In genomic region chr4:119072941-119073451, GRCm38 (mm10) we compare ENCODE assay signal across 10 mouse cellular contexts. TPM values are rescaled to one million over a fixed set of nuclear protein-coding genes. Genes with fewer than 3 reads are reported as not detected.
DNase-seq lines count a peak whose midpoint lies in the region; ATAC-seq lines count a peak whose summit lies in the region.
"Had no signal": no experiment of that assay in that cellular context is flagged by ENCODE, and none has a peak within 500 bp of the region (broad histone marks: within the 10 kb centered on the region; RNA-seq: fewer than 3 reads in every experiment).

No protein-coding gene starts in this region.

- H3K36me3 ChIP-seq in lung, embryonic 16.5 days (ENCODE audit: control insufficient read depth, insufficient read depth, low read length), result no peaks in the 10 kb centered on the region
- no peaks in the 10 kb centered on the region for H3K36me3 ChIP-seq in forebrain, embryonic 12.5 days (replicated peaks)
- no peaks in the 10 kb centered on the region for H3K36me3 ChIP-seq in limb, embryonic 13.5 days
- no peaks in the 10 kb centered on the region for H3K36me3 ChIP-seq in stomach, embryonic 14.5 days (ENCODE audit: control insufficient read depth, insufficient read depth, low read length)

- WGBS in lung, embryonic 16.5 days, result 21% methylated on average over 28 of the region's 28 CpGs
- WGBS in forebrain, embryonic 12.5 days, result 1% methylated on average over 25 of the region's 28 CpGs
- 2% methylated on average over 27 of the region's 28 CpGs for WGBS in limb, embryonic 13.5 days
- WGBS in stomach, embryonic 14.5 days, result 11% methylated on average over 28 of the region's 28 CpGs

- no peak for DNase-seq in lung, postnatal 10 days
- no peak for DNase-seq in adrenal gland, adult 8-10 months
- no peak for DNase-seq in thymus, adult 18-20 months
- no peak for DNase-seq in layer of hippocampus, postnatal 25 days (ENCODE audit: extremely low spot score in 1 of 2, low spot score in 1 of 2)
- DNase-seq: kidney, adult 11 months had no signal

- H3K9ac ChIP-seq in lung, embryonic 16.5 days (ENCODE audit: low read length), result peak overlapping the region; percentile 39; the same call in 1 of the 2 replicates
- 0 out of 2 replicates have a peak overlapping the region, but pooled peaks have one; percentile 8 for H3K9ac ChIP-seq in forebrain, embryonic 12.5 days
- peak overlapping the region; percentile 50 for H3K9ac ChIP-seq in limb, embryonic 13.5 days
- no peak overlapping the region for H3K9ac ChIP-seq in stomach, embryonic 14.5 days (replicated peaks; ENCODE audit: low read depth, low read length)

- peak overlapping the region; percentile 88 for H3K27ac ChIP-seq in lung, embryonic 16.5 days (ENCODE audit: low read length)
- 0 out of 2 replicates have a peak overlapping the region, but pooled peaks have one; percentile 56 for H3K27ac ChIP-seq in forebrain, embryonic 12.5 days
- H3K27ac ChIP-seq in limb, embryonic 13.5 days, result peak overlapping the region; percentile 91
- H3K27ac ChIP-seq in stomach, embryonic 14.5 days (ENCODE audit: low read length), result peak overlapping the region; percentile 88

- no peak overlapping the region for H3K4me3 ChIP-seq in lung, embryonic 16.5 days (ENCODE audit: low read length)
- H3K4me3 ChIP-seq in forebrain, embryonic 12.5 days (replicated peaks), result peak overlapping the region; percentile 20
- peak overlapping the region; percentile 21 for H3K4me3 ChIP-seq in limb, embryonic 13.5 days
- H3K4me3 ChIP-seq in stomach, embryonic 14.5 days (ENCODE audit: low read depth, low read length), result peak overlapping the region; percentile 16; the same call in 1 of the 2 replicates

- peak; percentile 90 for ATAC-seq in lung, embryonic 16.5 days (ENCODE audit: low read depth)
- peak; percentile 70 for ATAC-seq in forebrain, embryonic 12.5 days (ENCODE audit: low FRiP score)
- peak; percentile 91 for ATAC-seq in limb, embryonic 13.5 days (ENCODE audit: low FRiP score, low read depth)
- peak; percentile 91 for ATAC-seq in stomach, embryonic 14.5 days (ENCODE audit: insufficient number of reproducible peaks, insufficient read depth, low FRiP score, low read depth)
- ATAC-seq: Patski had no signal

- peaks cover 23% of the 10 kb centered on the region for H3K4me1 ChIP-seq in lung, embryonic 16.5 days (replicated peaks; ENCODE audit: control insufficient read depth, insufficient read depth, low read length)
- H3K4me1 ChIP-seq in forebrain, embryonic 12.5 days, result peaks cover 41% of the 10 kb centered on the region
- peaks cover 61% of the 10 kb centered on the region for H3K4me1 ChIP-seq in limb, embryonic 13.5 days
- H3K4me1 ChIP-seq in stomach, embryonic 14.5 days (ENCODE audit: control insufficient read depth, insufficient read depth, low read length), result peaks cover 18% of the 10 kb centered on the region

- no peaks in the 10 kb centered on the region for H3K9me3 ChIP-seq in lung, embryonic 16.5 days (ENCODE audit: control insufficient read depth, low read length)
- no peaks in the 10 kb centered on the region for H3K9me3 ChIP-seq in forebrain, embryonic 12.5 days
- H3K9me3 ChIP-seq in limb, embryonic 13.5 days, result no peaks in the 10 kb centered on the region
- no peaks in the 10 kb centered on the region for H3K9me3 ChIP-seq in stomach, embryonic 14.5 days (ENCODE audit: control insufficient read depth, low read depth, low read length)

- no peaks in the 10 kb centered on the region; the same call in 1 of the 2 replicates for H3K27me3 ChIP-seq in lung, embryonic 16.5 days (ENCODE audit: control insufficient read depth, insufficient read depth, low read depth, low read length)
- peaks cover 19% of the 10 kb centered on the region for H3K27me3 ChIP-seq in forebrain, embryonic 12.5 days
- peaks cover 20% of the 10 kb centered on the region for H3K27me3 ChIP-seq in limb, embryonic 13.5 days
- H3K27me3 ChIP-seq in stomach, embryonic 14.5 days (ENCODE audit: control insufficient read depth, insufficient read depth, low read length), result peaks cover 5% of the 10 kb centered on the region; the same call in 1 of the 2 replicates
- H3K27me3 ChIP-seq: Patski had no signal

- peak overlapping the region; percentile 36 for H3K4me2 ChIP-seq in lung, embryonic 16.5 days (ENCODE audit: low read depth, low read length)
- peak overlapping the region; percentile 49 for H3K4me2 ChIP-seq in forebrain, embryonic 12.5 days
- peak overlapping the region; percentile 60 for H3K4me2 ChIP-seq in limb, embryonic 13.5 days (replicated peaks)
- peak overlapping the region; percentile 40 for H3K4me2 ChIP-seq in stomach, embryonic 14.5 days (replicated peaks; ENCODE audit: low read depth, low read length)

RNA-seq across cellular contexts. Expression of gene Slc2a1, which starts 35.5 kb away (rescaled TPM):
- 89.7 and 95.7 TPM in 2 replicates for polyA plus RNA-seq in lung, embryonic 16.5 days (2015; fragmentation: Nextera tagmentation; extraction: Ambion mirVana)
- polyA plus RNA-seq in forebrain, embryonic 12.5 days (2016; fragmentation: Nextera tagmentation; extraction: Ambion mirVana), result 110 and 113 TPM in 2 replicates
- 101 and 112 TPM in 2 replicates for polyA plus RNA-seq in limb, embryonic 13.5 days (2015; fragmentation: Nextera tagmentation; extraction: Ambion mirVana)
- 120 and 139 TPM in 2 replicates for polyA plus RNA-seq in stomach, embryonic 14.5 days (2014; fragmentation: Nextera tagmentation; extraction: Ambion mirVana)
- 10 to 100 TPM; 22.2 to 27.9 (median 26.0) TPM for total RNA-seq in adrenal gland, adult 8-10 months (2022)
- 10 to 100 TPM; 70.9 to 98.4 TPM for total RNA-seq in layer of hippocampus, postnatal 25 days (2021)
